Mouse (Mus musculus) left cerebral cortex, adult 2 months (tissue): ENCODE results near the gene Scn1b. TPM values are rescaled to one million over a fixed set of nuclear protein-coding genes. Genes with fewer than 3 reads are reported as not detected.

Experiments
- DNase-seq, 2 experiments: peaks; one replicate each; pipeline ENCODE4 v3.0.0; 2021 to 2022; ENCODE audit warnings: low spot score in 2 of 2, mixed read lengths in 1 of 2; ENCODE audit errors: extremely low spot score in 1 of 2
- H3K27ac ChIP-seq: fragments of 200-600 bp; 2 replicates; pipeline ENCODE4 v1.8.1; 2022
- H3K4me3 ChIP-seq: fragments of 200-600 bp; 2 replicates; pipeline ENCODE4 v1.8.1; 2022
- CTCF ChIP-seq: fragments of 200-600 bp; IDR thresholded peaks from 2 replicates; pipeline ENCODE4 v1.8.1; 2022; ENCODE audit warnings: antibody characterized with exemption, mild to moderate bottlenecking, moderate library complexity
- intact Hi-C: fragments of 180-260 bp; cut with DNase I; formaldehyde crosslinking; loops from one replicate; pipeline ENCODE4 v1.15.1; 2025
- total RNA-seq, 2 experiments: library from RNA; stranded (reverse); gene quantifications; 2 replicates each; pipeline ENCODE4 v1.2.3; 2021

Gene Scn1b
- total RNA-seq, 2 experiments from 2014 or later, result 737 to 759 TPM

GRCm38 (mm10) chr7:31094774-31095501 lies 31.9 kb downstream of the Scn1b start:
- Histone ChIP-seq H3K4me3 (no peak overlapping the region), H3K27ac (0 out of 2 replicates have a peak overlapping the region, but pooled peaks have one; percentile 7)
- intact Hi-C loops, result loop anchor here (5.0 kb wide), 2 partner anchors 138 to 223 kb away; partner anchors contain the start of gene Usf2
- peak; percentile 26 for TF ChIP-seq CTCF
- DNase-seq, result no peak

DNA sequence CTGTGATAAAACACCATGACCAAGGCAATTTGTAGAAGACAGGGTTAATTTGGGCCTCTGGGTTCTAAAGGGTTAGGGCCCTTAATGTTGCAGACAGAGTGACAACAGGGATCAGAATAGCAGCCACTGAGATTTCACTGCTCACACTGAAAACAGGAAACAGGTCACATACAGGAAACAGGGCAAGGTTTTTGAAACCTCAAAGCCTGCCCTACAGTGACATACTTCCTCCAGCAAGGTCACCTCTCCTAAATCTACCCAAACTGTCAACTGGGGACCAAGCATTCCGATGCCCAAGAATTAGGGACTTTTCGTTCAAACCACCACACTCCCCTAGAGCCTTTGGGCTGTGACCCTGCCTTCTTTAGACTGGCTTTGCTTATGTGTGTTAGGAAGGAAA lies 37.1 kb downstream of the Scn1b start:
- Histone ChIP-seq H3K4me3 (no peak overlapping the region), H3K27ac (peak overlapping the region; percentile 19; the same call in 1 of the 2 replicates)
- TF ChIP-seq CTCF, result no peak
- intact Hi-C loops, result no loop called here
- DNase-seq, result no peak

DNA sequence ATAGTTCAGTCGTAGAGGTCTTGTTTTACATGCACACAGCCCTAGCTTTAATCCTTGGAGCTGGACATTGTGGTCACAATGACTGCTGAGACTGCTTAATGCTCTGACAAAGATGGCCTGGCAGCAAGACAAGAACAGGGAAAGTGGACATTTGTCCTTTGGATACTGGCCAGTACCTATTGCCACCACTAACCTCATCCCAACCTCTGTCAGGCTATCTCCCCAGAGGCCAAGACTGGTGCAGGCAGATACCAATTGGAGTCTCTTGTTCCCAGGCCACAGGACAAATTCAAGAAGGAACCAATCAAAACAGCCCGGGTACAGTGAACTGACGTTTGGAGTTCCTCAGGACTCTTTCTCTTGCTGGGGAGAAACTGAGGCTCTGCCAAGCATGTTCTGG lies 38.6 kb downstream of the Scn1b start:
- Histone ChIP-seq H3K4me3 (no peak overlapping the region), H3K27ac (peak overlapping the region; percentile 13)
- no peak for TF ChIP-seq CTCF
- intact Hi-C loops, result no loop called here
- no peak for DNase-seq

- no peak for TF ChIP-seq CTCF
- intact Hi-C loops, result no loop called here
- DNase-seq, result no peak
- Histone ChIP-seq H3K4me3 (no peak overlapping the region), H3K27ac (peak overlapping the region; percentile 91)
These were observed 39.5 kb downstream of the Scn1b start for GRCm38 (mm10) chr7:31087262-31087661.

GRCm38 (mm10) chr7:31086175-31086755 lies 40.5 kb downstream of the Scn1b start:
- no peak for TF ChIP-seq CTCF
- no peak overlapping the region for H3K4me3 ChIP-seq
- peak overlapping the region; percentile 91 for H3K27ac ChIP-seq
- intact Hi-C loops, result no loop called here
- DNase-seq, result no peak

DNA sequence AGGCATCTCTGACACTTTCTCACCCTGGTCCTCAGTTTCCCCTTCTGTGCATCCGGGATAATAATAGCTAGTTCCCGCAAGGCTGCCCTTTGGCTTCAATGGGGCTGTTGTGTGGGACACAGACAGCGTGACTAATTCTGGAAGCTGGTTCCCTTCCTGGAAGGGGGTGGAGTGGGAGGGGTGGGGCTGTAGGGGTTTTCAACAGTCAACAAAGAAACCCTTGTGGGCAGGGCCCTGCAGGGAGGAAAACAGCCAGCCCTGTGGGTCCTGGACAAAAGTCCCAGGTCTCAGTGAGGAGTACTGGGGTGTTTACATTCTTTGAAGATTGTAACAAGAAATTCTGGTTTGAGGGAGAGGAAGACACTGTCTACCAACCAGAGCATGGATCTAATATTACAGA lies 41.6 kb downstream of the Scn1b start:
- Histone ChIP-seq H3K27ac (peak overlapping the region; percentile 91), H3K4me3 (no peak overlapping the region)
- peak in 1 of 2 experiments; percentile 52 for DNase-seq
- intact Hi-C loops, result no loop called here
- TF ChIP-seq CTCF, result no peak

DNA sequence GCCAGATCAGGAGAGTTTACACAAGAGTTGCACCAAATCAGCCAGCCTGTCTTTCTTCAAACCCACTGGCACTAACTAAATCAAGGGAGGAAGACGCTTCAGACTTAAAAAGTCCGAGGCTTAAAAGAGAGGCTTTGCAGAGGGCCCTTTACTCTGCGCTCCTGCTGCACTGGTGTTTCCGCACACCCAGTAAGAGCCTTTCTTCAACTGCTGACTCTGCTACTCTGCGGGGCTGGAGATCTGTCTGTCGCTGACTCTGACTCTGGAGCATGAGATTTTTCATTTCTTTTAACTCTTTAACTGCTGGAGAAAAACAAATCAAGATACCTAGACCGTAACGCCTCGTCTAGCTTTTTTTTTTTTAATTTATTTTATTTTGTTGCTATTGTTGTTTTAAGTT lies 42.7 kb downstream of the Scn1b start:
- Histone ChIP-seq H3K27ac (peak overlapping the region; percentile 91), H3K4me3 (no peak overlapping the region)
- no peak for DNase-seq
- intact Hi-C loops, result no loop called here
- TF ChIP-seq CTCF, result no peak

- DNase-seq, result no peak
- H3K4me3 ChIP-seq, result no peak overlapping the region
- no peak for TF ChIP-seq CTCF
- H3K27ac ChIP-seq, result peak overlapping the region; percentile 91
- intact Hi-C loops, result no loop called here
These were observed 43.8 kb downstream of the Scn1b start for GRCm38 (mm10) chr7:31082831-31083588.

DNA sequence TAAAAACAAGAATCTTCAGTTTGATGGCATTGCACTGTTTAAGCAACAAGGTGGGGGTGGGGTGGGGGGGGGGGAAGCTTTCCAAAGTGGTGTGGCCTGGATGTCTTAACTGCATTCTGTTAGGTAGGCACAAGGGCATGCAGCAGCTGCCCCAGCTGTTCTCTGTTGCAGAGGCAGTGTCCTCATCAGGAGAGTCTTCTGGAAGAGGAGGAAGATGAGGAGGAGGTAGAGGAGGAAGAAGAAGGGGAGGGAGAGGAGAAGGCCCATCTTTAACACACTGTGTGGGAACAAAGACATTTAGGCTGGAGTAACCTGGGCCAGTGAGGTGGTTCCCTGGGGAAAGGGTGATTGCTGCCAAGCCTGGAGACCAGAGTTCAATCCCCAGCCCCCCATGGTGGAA lies 44.7 kb downstream of the Scn1b start:
- TF ChIP-seq CTCF, result no peak

DNA sequence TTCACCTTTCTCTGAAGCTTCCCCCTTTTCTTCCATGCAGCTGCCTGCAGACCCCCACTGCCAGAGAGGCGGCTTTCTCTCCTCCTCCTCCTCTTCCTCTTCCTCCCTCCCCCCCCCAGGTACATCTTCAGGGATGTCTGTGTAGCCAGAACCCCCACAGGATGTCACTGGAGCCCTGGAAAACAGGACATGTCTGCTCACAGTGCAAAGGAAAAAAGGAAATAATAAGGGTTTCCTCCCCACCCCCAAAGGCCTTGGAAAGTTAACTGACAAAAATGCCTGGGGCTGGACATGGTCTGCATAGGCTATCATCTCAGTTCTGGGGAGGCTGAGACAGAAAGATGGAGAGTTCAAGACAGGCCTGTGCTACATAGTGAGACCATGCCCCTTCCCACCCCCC lies 45.7 kb downstream of the Scn1b start:
- no peak overlapping the region for H3K4me3 ChIP-seq
- no peak for DNase-seq
- H3K27ac ChIP-seq, result no peak overlapping the region
- intact Hi-C loops, result no loop called here
- no peak for TF ChIP-seq CTCF

More for the DNA sequence above, 44.7 kb downstream of the Scn1b start:
- intact Hi-C loops, result no loop called here
- no peak overlapping the region; the same call in 1 of the 2 replicates for H3K27ac ChIP-seq
- no peak for DNase-seq
- H3K4me3 ChIP-seq, result no peak overlapping the region

DNA sequence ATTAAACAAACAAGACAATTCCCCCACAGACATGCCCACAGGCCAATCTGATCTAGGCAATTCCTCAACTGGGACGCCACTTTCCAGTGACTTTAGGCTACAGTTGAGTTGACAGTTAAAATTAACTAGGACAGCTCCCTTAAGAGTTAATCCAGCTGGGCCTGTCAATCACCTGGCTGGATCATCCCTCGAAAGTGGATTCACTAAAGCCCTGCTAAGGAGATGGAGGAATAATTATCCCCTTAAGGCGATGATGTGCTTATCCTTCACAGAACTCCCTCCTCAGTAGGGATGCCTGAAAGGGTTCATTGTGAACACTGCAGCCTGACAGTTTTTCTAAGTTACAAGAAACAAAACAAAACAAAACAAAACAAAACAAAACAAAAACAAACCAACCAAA lies 46.2 kb downstream of the Scn1b start:
- H3K27ac ChIP-seq, result no peak overlapping the region
- intact Hi-C loops, result no loop called here
- H3K4me3 ChIP-seq, result no peak overlapping the region
- no peak for TF ChIP-seq CTCF
- no peak for DNase-seq

GRCm38 (mm10) chr7:31079670-31080069 lies 47.1 kb downstream of the Scn1b start:
- Histone ChIP-seq H3K27ac (no peak overlapping the region), H3K4me3 (no peak overlapping the region)
- TF ChIP-seq CTCF, result no peak
- no peak for DNase-seq
- intact Hi-C loops, result loop anchor here (5.0 to 10.0 kb wide), 2 partner anchors 207 to 345 kb away; no protein-coding TSS in a partner anchor
